Mouse (Mus musculus): Measurements from ENCODE around the gene Pcna.
"Not testable (repeated sequence)": the region's sequence is repeated elsewhere in the genome, so short reads cannot be mapped to it uniquely, and the experiment has no call there.

The Pcna gene

DNA sequence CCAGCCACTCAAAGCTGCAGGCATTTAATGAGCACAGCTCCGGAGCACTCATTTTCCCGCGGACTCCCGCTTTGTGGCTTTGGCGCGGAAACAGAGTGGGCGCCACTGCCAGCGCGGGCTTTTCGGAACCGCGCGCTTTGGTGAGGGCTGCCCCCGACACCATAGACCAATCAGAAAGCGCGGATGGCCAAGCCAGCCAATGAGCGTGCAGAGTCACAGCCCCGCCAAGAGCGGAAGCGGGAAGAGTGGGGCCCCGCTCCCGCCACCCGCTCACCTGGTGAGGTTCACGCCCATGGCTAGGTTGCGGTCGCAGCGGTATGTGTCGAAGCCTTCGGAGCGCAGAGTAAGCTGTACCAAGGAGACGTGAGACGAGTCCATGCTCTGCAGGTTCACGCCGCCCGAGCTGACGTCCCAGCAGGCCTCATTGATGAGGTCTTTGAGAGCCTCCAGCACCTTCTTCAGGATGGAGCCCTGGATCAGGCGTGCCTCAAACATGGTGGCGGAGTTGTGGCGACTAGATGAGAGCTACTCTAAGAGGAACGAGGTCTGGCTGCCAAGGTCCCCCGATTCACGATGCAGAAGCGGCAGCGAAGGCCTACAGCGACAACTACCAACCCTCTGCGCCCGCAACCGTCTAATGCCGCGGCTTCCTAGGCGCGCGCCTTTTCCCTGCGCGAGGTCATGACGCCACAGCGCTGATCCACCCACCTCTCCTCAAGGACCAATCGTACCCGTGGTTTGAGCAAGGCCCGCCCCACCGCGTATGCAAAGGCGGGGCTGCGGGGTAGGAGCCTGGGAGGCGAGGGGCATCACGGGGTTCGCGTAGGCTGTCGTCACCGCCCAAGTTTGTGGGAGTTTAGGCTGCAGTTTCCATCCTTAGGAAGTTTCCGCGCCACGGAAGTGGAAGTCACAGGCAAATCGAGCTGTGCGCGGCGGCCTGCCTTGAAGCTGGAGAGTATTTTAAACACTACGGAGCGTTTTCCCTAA lies at the start of gene Pcna:
Pcna (minus strand) TSS at position 773 of the 987 bp plus-strand sequence.
- peak; percentile 97 for DNase-seq (ENCODE audit: low spot score)

DNA sequence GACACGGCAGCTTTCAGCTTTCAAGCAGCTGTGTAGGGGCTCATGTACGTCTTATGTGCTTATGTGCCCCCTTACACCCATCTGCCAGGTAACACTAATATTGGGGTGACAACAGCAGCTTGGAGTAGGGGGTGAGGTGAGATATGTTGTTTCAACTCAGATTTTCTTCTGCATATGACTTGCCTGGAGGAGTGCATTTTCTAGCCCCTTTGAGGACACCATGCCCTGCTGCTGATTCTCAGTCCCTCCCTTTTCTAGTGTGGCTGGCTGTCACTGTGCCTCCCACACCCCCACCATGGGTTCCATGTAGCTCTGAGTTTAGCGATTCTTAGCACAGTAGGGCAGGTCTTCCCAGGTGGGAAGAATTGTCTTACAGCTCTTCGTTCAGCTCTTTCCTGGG lies 48.3 kb upstream of the Pcna start:
- no peak for DNase-seq (ENCODE audit: low spot score)

DNA sequence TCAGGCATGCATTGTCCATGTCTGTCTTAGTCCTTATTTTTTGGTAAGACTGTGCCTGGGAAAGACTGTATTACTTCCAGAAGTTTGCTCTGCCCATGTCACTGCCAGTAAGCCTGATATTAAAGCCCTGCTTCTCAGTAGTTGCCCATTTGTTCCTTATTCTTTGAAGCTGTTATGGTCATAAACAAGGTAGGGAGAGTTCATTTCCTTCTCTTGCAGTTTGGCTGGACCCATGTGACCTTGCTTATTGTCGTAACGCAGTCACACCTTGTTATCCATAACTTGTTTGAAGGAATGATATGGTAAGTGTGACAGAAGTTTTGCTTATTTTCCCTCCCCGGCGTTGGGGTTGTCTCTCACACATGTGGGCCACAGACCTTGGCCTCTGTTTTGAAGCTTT lies 45.1 kb upstream of the Pcna start:
- DNase-seq (ENCODE audit: low spot score), result no peak

DNA sequence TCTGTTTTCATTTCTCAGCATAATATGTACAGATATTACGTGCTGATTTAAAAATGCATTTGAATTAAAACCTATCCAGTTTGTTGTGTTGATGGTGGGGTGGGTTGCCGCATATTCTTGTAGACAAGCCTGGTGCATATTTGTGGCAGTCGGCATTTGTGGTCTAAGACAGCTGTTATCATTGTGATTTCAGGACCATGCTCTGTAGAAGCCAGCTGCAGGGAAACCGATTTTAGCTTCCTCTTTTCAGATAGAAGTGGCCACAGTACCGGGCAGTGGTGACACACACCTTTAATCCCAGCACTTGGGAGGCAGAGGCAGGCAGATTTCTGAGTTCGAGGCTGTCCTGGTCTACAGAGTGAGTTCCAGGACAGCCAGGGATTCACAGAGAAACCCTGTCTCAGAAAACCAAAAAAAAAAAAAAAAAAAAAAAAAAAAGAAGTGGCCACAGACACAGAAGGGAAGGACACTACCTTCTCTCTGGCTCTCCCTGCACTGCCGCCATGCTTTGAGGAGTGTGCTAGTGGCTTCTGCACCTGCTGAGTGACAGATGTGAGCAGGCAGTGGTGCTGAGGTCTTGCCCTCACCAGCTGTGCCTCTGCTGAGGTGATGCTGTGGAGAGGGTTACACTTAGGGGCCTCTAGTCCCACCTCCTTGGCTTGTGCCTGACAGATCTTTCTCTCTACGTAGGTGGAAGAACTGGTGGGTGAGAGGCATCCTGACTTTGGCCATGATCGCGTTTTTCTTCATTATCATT lies 40.8 kb upstream of the Pcna start:
- DNase-seq (ENCODE audit: low spot score), result no peak

DNA sequence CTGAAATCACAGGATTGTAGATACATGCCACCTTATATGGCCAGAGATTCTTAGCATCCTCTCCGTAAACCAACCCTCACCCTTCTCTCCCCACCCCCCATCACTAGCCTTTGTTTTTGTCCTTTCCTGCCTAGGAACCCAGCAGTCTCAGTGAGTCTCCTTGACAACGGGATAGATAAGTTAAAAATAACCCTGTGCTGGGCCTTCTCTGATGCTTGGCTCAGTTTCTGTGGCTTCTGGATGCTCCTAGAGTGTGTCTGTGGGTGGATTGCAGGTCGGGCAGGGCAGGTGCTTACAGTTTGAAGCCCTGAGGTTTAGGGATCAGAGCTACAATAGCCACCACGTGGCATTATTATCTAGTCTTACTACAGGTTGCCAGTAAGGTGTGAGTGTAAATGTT lies 39.0 kb upstream of the Pcna start:
- peak; percentile 30 for DNase-seq (ENCODE audit: low spot score)

DNA sequence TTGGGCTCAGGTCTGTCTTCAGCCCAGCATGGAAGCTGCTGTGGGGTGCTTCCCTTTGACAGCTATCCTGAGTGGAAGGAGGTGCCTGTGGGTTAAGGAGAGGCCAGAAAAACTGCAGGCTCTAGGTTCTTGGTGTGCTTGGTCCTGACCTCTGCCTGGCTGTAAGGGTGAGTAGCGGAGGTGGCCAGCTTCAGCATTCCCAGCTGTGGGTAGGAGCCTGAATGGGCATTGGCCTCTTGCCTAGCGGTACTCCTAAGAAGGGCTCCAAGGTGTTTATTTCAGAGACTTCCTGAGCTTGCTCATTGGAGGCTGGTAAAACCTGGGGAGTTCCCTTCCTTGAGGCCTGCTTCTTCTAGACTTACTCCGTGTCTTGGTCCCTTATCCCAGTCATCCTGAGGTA lies 38.2 kb upstream of the Pcna start:
- DNase-seq (ENCODE audit: low spot score), result no peak

DNA sequence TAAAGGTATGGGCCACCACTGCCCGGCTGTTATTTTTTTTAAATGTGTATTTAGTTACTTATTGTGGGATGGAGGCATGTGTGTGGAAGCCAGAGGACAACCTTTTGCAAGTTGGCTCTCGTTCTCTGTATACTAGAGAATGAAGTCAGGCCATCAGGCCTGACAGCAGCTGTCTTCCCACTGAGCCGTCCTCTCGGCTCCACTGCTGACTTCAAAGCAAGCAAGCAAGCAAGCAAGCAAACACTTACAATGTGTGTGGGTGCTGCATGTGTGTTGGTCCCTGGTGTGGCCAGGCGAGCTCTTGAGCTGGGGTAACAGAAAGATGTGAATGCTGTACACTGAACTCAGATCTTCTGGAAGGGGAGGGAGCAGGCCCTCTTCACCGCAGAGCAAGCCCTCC lies 37.7 kb upstream of the Pcna start:
- no peak for DNase-seq (ENCODE audit: low spot score)

DNA sequence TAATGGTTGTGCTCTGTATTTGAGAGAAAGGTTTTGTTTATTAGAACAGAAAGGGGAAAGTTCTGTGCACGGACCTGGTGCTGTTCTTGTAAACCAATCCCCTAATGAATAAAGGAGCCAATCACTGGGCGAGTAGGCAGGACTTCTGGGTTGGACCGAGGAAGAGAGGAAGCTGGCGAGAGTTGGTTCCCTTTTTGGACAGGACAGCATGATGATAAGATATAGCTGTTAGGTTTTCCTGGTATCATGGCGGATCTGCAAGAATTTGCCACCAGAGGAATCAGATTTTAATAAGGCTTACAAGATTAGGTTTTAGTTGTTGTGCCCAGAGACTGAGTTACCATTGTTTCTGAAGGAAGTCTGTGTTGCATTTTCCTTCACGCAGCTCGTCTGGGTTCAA lies 36.1 kb upstream of the Pcna start:
- DNase-seq (ENCODE audit: low spot score), result not testable (repeated sequence)

DNA sequence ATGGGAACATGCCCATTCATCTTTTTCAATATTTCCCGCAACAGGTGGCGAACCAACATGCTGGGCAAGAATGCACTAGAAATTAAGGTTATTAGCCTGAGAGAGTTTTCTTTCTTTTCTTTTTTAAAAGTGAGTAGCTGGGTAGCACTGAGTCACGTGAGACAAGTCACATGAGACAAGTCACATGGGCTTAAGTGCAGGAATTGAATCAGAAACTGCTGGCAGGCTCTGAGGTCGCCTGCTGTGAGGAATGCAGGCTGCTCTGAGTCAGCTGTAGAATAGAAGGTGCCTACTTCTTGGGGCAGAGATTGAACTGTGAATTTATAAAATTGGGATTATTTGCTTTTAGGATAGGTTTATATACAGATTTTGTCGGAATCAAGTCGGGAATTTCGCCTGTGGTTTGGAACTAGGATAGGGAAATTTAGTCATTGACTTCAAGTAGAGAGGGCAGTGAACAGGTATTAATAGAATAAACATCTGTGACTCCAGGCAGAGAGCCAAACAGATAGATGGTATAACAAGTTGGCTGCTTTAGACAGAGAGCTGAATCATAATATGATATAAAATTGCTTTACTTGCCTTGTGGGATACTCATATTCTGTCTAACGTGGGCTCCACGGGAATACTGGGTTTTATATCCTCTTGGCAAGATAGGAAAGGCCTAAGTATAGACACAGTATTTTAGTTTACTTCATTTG lies 33.4 kb upstream of the Pcna start:
- no peak for DNase-seq (ENCODE audit: low spot score)

DNA sequence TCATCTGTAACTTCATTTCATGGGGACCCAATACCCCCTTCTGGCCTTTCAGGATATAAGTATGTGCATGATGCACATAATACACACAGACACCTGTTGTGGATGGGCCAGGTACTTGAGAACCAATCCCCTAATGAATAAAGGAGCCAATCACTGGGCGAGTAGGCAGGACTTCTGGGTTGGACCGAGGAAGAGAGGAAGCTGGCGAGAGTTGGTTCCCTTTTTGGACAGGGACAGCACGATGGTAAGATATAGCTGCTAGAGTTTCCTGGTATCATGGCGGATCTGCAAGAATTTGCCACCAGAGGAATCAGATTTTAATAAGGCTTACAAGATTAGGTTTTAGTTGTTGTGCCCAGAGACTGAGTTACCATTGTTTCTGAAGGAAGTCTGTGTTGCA lies 32.6 kb upstream of the Pcna start:
- not testable (repeated sequence) for DNase-seq (ENCODE audit: low spot score)

DNA sequence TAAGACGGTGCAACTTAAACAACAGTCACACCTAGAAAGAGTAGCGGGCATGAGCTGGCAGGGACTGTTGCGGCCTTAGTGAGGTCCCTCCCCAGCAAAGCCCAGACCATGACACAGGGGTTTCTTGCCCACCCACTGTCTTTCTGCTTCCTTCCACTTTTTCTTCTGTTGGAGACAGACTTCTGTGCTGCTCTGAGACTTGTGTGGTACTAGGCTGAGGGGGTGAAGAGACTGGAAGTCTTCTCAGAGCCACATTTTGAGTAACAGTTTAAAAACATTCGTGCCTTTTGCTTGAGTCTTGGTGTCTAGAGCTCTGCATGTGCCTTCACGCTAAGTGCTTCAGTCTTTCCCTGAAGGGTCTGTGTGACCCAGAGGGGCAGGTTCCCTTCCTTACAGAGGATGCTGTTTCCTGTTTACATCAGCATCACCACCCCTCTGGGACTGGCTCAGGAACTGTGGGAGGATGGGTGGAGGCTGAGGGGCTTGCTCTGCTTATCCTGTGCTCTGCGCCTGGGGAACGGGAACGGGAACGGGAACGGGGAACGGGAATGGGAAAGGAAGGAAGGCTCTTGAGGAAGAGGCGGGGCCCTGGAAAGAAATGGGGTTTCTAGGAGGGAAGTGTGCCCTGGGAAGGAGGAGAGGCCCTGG lies 31.5 kb upstream of the Pcna start:
- DNase-seq (ENCODE audit: low spot score), result no peak

DNA sequence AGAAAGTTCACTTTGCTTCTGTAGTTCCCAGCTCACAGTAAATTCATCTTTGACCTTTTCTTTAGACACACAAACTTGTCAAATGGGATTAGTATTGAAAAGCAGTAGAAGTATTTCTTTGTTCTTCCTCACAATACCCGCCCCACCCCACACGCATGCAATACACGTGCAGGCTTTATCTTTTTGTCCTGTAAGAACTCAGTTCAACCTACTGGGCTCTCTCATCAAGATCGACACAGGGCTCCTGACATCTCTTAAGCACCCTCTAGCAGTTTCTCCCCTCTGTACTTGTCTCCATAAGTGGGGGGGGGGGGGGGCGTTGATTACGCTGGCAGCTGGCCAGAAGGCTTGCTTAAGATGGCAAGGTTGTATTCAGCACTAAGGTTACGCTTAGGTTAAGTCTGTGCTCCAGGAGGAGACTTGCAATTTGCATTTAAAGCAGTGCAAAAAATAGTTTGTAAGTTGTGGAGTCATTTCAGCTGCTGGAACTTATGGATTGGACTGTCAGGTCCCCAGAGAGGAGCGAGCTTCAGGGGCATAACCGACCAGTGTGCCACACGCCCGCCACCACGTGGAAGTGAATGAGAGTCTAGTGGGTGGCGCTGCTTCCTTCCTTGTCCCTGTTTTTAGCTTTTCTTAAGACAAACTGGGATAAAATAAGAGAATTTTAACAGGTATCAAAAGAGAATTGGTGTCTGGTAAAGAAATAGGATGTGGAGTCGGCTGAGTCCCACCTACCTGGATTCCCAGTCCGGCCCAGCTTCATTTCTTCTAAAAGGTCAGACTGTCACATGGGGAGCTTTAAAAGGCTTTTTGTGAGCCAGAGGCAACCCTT lies 30.3 kb upstream of the Pcna start:
- DNase-seq (ENCODE audit: low spot score), result no peak

DNA sequence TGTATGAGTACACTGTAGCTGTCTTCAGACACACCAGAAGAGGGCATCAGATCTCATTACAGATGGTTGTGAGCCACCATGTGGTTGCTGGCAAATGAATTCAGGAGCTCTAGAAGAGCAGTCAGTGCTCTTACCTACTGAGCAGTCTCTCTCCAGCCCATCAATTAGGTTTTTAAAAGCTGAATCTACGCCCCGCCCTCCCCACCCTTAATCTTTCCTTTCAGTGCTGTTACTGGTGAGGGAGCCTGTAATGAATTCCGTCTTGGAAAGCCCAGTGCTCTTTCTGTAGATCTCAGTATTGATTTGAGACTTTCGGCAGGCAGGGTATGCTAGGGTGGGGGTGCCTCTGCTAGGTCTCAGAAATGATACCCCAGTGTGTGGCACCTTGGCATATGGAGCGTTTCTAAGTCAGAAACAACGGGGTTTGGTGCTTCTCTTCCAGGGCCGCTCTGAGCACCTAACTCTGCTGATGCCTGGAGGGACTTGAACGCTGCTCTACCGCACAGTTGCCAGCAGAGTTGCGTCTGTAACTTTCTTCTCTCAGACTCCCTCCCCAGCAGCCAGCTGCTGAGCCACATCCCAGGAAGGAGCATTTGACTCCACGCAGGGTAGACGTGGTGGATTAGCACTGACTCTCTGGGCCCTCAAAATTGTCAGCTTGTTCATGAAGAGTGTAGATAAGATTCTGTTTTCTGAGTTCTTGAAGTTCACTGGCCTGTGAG lies 29.5 kb upstream of the Pcna start:
- DNase-seq (ENCODE audit: low spot score), result no peak

DNA sequence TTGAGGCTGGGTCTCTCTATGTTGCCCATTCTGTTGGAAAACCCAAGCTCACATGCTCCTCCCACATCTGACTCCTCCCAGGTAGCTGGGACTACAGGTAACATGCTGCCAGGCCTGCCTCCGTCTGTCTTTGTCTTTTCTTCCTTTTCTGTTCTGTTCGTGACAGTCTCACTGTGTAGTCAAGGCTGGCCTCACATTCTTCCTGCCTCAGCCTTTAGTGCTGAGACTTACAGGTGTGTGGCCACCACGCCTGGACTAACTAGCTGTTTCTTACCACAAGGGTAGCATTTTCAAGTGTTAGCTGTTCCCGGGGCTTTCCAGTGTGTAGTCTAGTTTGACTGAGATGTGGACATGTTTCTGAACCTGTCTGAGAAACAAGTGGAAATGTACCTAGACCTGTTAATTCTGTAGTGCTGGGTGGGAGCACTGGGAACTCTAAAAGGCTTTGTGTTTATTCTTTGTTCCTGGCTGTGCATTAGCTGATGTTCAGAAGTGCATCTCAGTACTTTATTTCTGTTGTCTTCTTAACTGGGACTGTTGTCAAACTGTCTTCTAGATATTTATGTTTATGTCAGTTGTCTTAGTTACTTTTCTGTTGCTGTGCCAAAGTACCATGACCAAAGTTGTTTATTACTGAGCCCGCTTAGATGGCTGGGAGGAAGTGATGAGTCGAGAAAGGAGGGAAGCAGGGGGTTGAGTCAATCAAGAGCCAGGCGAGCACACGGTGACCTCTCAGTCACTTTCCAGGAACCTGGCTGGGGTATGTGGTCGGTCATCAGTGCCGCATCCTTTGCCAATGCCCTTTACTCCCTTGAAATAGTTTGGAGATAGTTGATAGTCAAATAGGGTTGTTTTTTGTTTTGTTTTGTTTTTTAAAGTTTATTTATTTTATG lies 28.7 kb upstream of the Pcna start:
- DNase-seq (ENCODE audit: low spot score), result no peak

DNA sequence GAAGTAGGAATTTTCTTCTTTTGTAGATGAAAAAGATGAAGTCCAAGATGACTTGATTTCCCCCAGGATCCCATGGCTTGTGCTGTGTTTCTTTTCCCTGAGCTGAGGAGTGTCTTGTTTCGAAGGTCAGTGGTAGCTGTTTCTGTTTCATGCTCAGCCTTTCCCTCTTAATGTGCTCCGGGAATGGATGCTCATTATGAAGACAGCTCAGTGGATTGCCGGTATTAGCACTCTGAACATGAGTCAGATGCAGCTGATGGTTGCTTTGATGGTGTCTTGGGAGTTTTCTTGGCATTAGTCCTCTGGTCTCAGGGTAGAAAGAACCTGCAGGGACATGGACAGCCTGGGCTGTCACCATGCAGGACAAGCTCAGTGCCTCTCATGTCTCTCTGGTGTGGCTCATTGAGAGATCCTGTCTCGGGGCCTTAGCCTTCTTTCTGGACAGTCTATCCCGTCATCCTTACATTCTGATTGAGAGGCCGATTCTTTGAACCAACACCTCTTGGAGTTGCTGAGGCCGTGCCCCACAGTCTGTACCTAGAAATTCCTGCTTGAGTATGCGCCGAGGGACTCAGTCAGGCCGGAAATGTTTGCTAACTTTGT lies 27.5 kb upstream of the Pcna start:
- no peak for DNase-seq (ENCODE audit: low spot score)

DNA sequence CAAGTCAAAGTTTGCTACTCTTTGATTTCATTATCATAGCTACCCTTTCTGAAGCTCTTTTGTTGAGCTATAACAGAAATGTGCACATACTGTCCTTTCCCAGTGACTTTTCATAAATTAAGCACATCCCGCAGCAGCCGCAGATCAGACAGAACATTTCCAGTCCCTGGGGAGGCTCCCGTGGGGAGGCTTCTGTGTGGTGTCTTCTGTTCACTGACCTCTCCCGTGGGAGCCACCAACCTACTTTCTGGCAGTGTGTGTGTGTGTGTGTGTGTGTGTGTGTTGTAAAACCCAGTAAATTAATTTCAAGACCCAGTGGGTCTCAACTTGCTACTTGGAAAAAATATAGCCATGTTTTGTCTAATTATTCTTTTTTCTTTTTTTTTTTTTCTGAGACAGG lies 26.9 kb upstream of the Pcna start:
- DNase-seq (ENCODE audit: low spot score), result no peak

DNA sequence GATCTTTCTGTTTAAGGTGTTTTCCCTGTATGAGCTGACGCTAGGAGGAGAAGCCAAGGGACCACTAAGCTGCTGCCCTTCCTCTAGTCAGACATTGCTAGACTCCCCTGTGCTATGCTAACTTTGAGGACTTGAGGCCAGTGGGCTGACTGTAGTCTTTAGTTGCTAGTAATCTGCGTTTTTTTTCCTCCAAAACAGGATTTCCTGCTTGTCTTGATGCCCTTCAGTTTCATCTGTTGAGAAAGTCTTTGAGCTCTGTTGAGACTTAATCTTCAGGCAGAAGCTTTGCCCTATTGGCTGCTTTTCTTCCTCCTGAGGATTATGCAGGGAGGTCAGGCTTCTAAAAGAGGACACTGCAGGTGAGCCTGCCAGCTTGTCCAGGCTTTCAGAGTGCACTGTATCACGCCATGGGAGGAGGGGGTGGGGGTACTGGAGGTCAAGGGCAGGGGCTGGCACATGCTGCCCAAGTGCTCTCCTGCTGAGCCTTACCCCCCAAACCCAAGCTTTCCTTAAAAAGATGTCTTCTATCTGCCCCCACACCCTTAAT lies 26.3 kb upstream of the Pcna start:
- no peak for DNase-seq (ENCODE audit: low spot score)

DNA sequence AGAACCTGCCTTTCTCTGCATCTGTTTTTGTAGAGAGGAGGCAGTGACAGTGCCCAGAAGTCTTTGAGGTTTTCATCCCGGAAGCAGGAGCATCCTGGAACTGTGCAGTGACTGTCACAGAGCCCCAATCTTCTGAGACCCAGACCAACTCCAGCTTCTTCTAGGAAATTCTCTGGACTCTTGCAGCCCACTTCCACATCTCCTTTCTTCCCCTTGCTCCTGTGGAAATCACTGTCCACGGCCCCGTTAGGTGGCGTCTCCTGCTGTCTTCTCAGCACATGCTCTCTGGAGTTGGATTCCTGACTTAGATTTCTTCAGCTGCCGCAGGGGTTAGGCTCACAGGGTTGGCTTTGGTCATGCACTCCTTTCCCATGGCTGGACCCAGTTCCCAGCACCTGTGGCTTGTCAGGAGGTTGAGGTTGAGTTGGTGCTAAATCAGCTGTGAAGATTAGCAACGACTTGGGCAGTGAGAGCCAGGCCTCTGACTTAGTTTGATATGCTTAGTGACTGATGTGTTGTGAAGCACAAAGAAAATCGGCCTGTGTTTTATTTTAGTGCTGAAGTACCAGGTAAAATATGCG lies 25.2 kb upstream of the Pcna start:
- no peak for DNase-seq (ENCODE audit: low spot score)

Measured in ovary, adult 18-20 months (tissue).